Mouse (Mus musculus) brain, embryonic 14.5 days (tissue): ENCODE measurements around the gene Stom.

Source experiments
- CTCF ChIP-seq: fragments of 200-500 bp; IDR thresholded peaks from 2 replicates; pipeline ENCODE4 v1.5.1; 2012; ENCODE audit warnings: inconsistent platforms, mild to moderate bottlenecking, moderate library complexity, borderline replicate concordance; ENCODE audit not compliant: insufficient read depth, insufficient read length; ENCODE audit errors: extremely low read depth
- POLR2A ChIP-seq: fragments of 200-500 bp; IDR thresholded peaks from 2 replicates; pipeline ENCODE4 v1.6.1; 2012; ENCODE audit warnings: mild to moderate bottlenecking, inconsistent platforms, borderline replicate concordance; ENCODE audit not compliant: poor library complexity, insufficient read depth, insufficient read length, severe bottlenecking; ENCODE audit errors: extremely low read depth

GRCm38 (mm10) chr2:35329061-35329460, 7.7 kb downstream of the Stom start:
- TF ChIP-seq POLR2A (no peak), CTCF (no peak)
